Mouse (Mus musculus) C2C12 (cell line): ENCODE data around the gene Siglech.

Experiments
- CEBPB ChIP-seq: IDR thresholded peaks from one replicate; pipeline ENCODE4 v1.6.1; 2011; ENCODE audit warnings: low read depth, mild to moderate bottlenecking, control low read depth, moderate library complexity
- CTCF ChIP-seq: IDR thresholded peaks from one replicate; pipeline ENCODE4 v1.5.1; 2011; ENCODE audit not compliant: control insufficient read depth, insufficient read depth, insufficient read length
- MAX ChIP-seq: IDR thresholded peaks from one replicate; pipeline ENCODE4 v1.6.1; 2011; ENCODE audit warnings: mild to moderate bottlenecking, control low read depth
- MYOD1 ChIP-seq: IDR thresholded peaks from one replicate; pipeline ENCODE4 v1.6.1; 2011; ENCODE audit warnings: low read depth; ENCODE audit not compliant: control insufficient read depth, insufficient read length

DNA sequence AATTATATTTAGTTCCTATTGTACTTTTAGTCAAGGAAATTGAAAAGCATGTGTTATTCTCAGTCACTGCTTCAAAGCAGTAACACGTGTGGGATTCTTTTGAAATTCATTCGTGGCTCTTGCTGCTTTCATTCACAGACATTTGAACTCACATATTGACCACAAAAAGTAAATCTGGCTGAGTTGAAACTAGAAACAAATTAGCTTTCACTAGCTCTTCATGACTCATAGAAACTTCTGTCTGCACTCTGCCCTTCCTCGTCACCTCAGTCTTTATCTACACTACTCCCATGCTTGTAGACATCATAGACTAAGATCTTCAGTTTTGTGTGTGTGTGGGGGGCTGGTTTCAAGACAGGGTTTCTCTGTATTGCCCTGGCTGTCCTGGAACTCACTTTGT, 32.0 kb downstream of the Siglech start:
- TF ChIP-seq CTCF (no peak), CEBPB (no peak), MAX (no peak), MYOD1 (no peak)
